Comparison of ENCODE assay signal across 8 mouse cellular contexts in the genomic region with DNA sequence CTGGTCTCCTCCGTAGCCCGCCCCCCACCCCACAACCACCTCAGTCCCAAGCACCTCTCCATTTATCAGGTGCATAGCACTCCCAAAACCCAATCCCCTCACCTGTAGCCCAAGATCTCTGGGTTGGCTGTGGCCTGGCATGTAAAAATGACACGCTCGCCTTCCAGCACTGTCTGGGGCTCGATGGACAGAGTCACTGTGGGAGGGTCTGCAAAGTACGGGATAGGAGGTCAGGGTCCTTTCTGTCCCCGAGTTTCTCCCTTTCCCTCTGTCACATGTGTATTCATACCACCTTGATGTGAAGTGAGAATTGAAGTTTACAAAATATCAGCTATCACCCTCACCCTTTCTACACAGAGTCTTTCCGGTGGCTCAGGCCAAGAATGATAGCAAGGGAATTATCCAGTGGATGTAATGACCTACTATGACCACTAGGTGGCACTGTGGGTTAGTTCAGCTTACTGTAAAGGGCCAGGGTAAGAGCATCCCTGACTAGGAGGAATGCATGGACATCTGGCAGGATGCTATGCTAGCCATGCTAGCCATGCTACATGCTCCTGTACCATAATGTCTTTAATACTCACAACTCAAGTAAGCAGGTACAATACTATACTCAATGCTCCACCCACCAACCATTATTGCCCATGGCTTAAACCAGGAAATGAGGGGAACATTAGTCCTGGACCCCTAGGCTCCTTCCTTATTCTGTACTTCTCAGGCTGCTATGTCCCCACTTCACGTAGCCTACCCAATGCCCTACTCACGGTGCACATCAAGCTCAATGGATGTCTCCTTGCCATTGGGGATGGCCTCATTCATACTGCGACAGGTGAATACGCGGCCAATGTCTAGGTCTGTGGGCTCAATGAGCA.
DNase-seq lines count a peak whose midpoint lies in the region; ATAC-seq and TF ChIP-seq lines count a peak whose summit lies in the region.

No protein-coding gene starts in this region.

- peaks cover 73% of the 10 kb centered on the region for H3K36me3 ChIP-seq in embryonic facial prominence, embryonic 12.5 days
- H3K36me3 ChIP-seq in heart, embryonic 12.5 days: peaks cover 61% of the 10 kb centered on the region
- H3K36me3 ChIP-seq in kidney, postnatal 0 days (ENCODE audit: insufficient read depth, low read length): peaks cover 16% of the 10 kb centered on the region; the same call in 1 of the 2 replicates
- no peaks in the 10 kb centered on the region for H3K36me3 ChIP-seq in liver, adult 2 months (ENCODE audit: control insufficient read depth, insufficient read depth, low read length)
- no peaks in the 10 kb centered on the region for H3K36me3 ChIP-seq in testis, adult 2 months (ENCODE audit: control insufficient read depth, insufficient read depth, low read length)

- H3K4me1 ChIP-seq in embryonic facial prominence, embryonic 12.5 days: no peaks in the 10 kb centered on the region
- peaks cover 15% of the 10 kb centered on the region for H3K4me1 ChIP-seq in heart, embryonic 12.5 days (replicated peaks)
- peaks cover 5% of the 10 kb centered on the region; the same call in 1 of the 2 replicates for H3K4me1 ChIP-seq in kidney, postnatal 0 days (replicated peaks; ENCODE audit: insufficient read depth, low read length)
- H3K4me1 ChIP-seq in liver, adult 2 months (ENCODE audit: control insufficient read depth, insufficient read depth, low read length): no peaks in the 10 kb centered on the region
- no peaks in the 10 kb centered on the region for H3K4me1 ChIP-seq in testis, adult 2 months (ENCODE audit: control insufficient read depth, insufficient read depth, low read length)

- TF ChIP-seq CTCF in kidney, postnatal 0 days (IDR thresholded peaks at IDR 0.05; ENCODE audit: low read depth): peak; percentile 99
- peak; percentile 46; the same call in 1 of the 2 replicates for TF ChIP-seq CTCF in liver, adult 2 months (IDR thresholded peaks at IDR 0.05; ENCODE audit: low read depth, low read length)
- TF ChIP-seq CTCF in testis, adult 2 months (IDR thresholded peaks at IDR 0.05; ENCODE audit: control insufficient read depth, insufficient read depth, insufficient replicate concordance, low read depth, low read length): peak; percentile 63; the same call in 1 of the 2 replicates

- no peak for TF ChIP-seq POLR2A in liver, adult 2 months (IDR thresholded peaks at IDR 0.05; ENCODE audit: extremely low read depth, insufficient read depth, low read length)
- TF ChIP-seq POLR2A in testis, adult 2 months (IDR thresholded peaks at IDR 0.05; ENCODE audit: control insufficient read depth, low read depth, low read length): no peak

- ATAC-seq in embryonic facial prominence, embryonic 12.5 days (ENCODE audit: insufficient number of reproducible peaks, insufficient read depth, low FRiP score, low TSS enrichment): peak; percentile 68; the same call in 1 of the 2 replicates
- peak; percentile 60 for ATAC-seq in heart, embryonic 12.5 days (ENCODE audit: insufficient number of reproducible peaks, low FRiP score)
- ATAC-seq in kidney, postnatal 0 days (replicated peaks; ENCODE audit: low FRiP score, low read depth): peak; percentile 64

- H3K4me2 ChIP-seq in embryonic facial prominence, embryonic 12.5 days (replicated peaks): no peak overlapping the region
- no peak overlapping the region for H3K4me2 ChIP-seq in heart, embryonic 12.5 days
- no peak overlapping the region for H3K4me2 ChIP-seq in kidney, postnatal 0 days (ENCODE audit: low read length)

- H3K27me3 ChIP-seq in embryonic facial prominence, embryonic 12.5 days: no peaks in the 10 kb centered on the region
- H3K27me3 ChIP-seq in heart, embryonic 12.5 days (replicated peaks): no peaks in the 10 kb centered on the region
- no peaks in the 10 kb centered on the region for H3K27me3 ChIP-seq in kidney, postnatal 0 days (ENCODE audit: insufficient read depth, low read length)
- no peaks in the 10 kb centered on the region for H3K27me3 ChIP-seq in liver, adult 2 months (ENCODE audit: control insufficient read depth, insufficient read depth, low read length)
- no peaks in the 10 kb centered on the region for H3K27me3 ChIP-seq in testis, adult 2 months (ENCODE audit: control insufficient read depth, insufficient read depth, low read length)

- 78% methylated on average over 13 of the region's 13 CpGs for WGBS in embryonic facial prominence, embryonic 12.5 days
- 73% methylated on average over 13 of the region's 13 CpGs for WGBS in heart, embryonic 12.5 days
- 76% methylated on average over 13 of the region's 13 CpGs for WGBS in kidney, postnatal 0 days
- WGBS in liver, adult 2 months: 72% methylated on average over 13 of the region's 13 CpGs

- no peaks in the 10 kb centered on the region for H3K79me2 ChIP-seq in liver, adult 2 months (ENCODE audit: control insufficient read depth, insufficient read depth, low read length)

- no peak overlapping the region for H3K27ac ChIP-seq in embryonic facial prominence, embryonic 12.5 days
- no peak overlapping the region for H3K27ac ChIP-seq in heart, embryonic 12.5 days (ENCODE audit: poor library complexity, severe bottlenecking)
- no peak overlapping the region for H3K27ac ChIP-seq in kidney, postnatal 0 days
- no peak overlapping the region for H3K27ac ChIP-seq in liver, adult 2 months (replicated peaks; ENCODE audit: insufficient read depth, low read depth, low read length)
- H3K27ac ChIP-seq in testis, adult 2 months (ENCODE audit: control insufficient read depth, insufficient read depth, low read depth, low read length): no peak overlapping the region

- no peak overlapping the region for H3K9ac ChIP-seq in embryonic facial prominence, embryonic 12.5 days
- no peak overlapping the region for H3K9ac ChIP-seq in heart, embryonic 12.5 days
- H3K9ac ChIP-seq in kidney, postnatal 0 days (ENCODE audit: low read depth, low read length): no peak overlapping the region
- H3K9ac ChIP-seq in liver, adult 2 months (ENCODE audit: low read depth, low read length): no peak overlapping the region

- peak; percentile 42 for DNase-seq in CD4-positive helper T cell, adult 2 months (ENCODE audit: low read depth, low spot score)
- peak; percentile 79 for DNase-seq in adrenal gland, postnatal 14 days
- peak; percentile 93 for DNase-seq in kidney, postnatal 0 days (ENCODE audit: low spot score)
- DNase-seq in liver, adult 2 months (ENCODE audit: extremely low read depth, low read depth, low spot score): peak; percentile 33
- DNase-seq in neural tube, embryonic 10.5 days (ENCODE audit: extremely low spot score, low spot score): peak; percentile 57

- no peaks in the 10 kb centered on the region for H3K9me3 ChIP-seq in embryonic facial prominence, embryonic 12.5 days
- H3K9me3 ChIP-seq in heart, embryonic 12.5 days (replicated peaks): no peaks in the 10 kb centered on the region
- H3K9me3 ChIP-seq in kidney, postnatal 0 days (replicated peaks; ENCODE audit: low read length): no peaks in the 10 kb centered on the region

- H3K4me3 ChIP-seq in embryonic facial prominence, embryonic 12.5 days: no peak overlapping the region
- no peak overlapping the region for H3K4me3 ChIP-seq in heart, embryonic 12.5 days
- H3K4me3 ChIP-seq in kidney, postnatal 0 days (replicated peaks; ENCODE audit: low read depth, low read length): no peak overlapping the region
- no peak overlapping the region for H3K4me3 ChIP-seq in liver, adult 2 months (ENCODE audit: insufficient read depth, low read depth, low read length)
- no peak overlapping the region for H3K4me3 ChIP-seq in testis, adult 2 months (ENCODE audit: control insufficient read depth, low read depth, low read length)

Comparison
In these comparisons a context has a peak if more than half of its experiments do, and no peak if none do; other contexts are left out.
1. DNase-seq: peak in every context shown above with its lines; median percentile 93 in kidney, postnatal 0 days; 79 in adrenal gland, postnatal 14 days; 57 in neural tube, embryonic 10.5 days; 42 in CD4-positive helper T cell, adult 2 months; 33 in liver, adult 2 months.
2. CTCF ChIP-seq: peak in every context shown above with its lines; median percentile 99 in kidney, postnatal 0 days; 63 in testis, adult 2 months; 46 in liver, adult 2 months.